Mouse (Mus musculus) embryo, embryonic 11.5 days (tissue): Measurements from ENCODE around the gene Rsu1.
A peak's percentile ranks its signal among the peaks of the same experiment; 100 is the strongest.

Source experiments
- DNase-seq: peaks from one replicate; pipeline ENCODE4 v3.0.0-alpha.2; 2012; ENCODE audit warnings: low read depth, low spot score

Gene Rsu1

GRCm38 (mm10) chr2:13169158-13169890, 101.9 kb downstream of the Rsu1 start:
- no peak for DNase-seq

GRCm38 (mm10) chr2:13168743-13169142, 102.5 kb downstream of the Rsu1 start:
- DNase-seq, result no peak

- no peak for DNase-seq
Observed at GRCm38 (mm10) chr2:13161717-13162116, 109.5 kb downstream of the Rsu1 start.

GRCm38 (mm10) chr2:13145245-13145644, 126.0 kb downstream of the Rsu1 start:
- no peak for DNase-seq

GRCm38 (mm10) chr2:13134890-13135289, 136.3 kb downstream of the Rsu1 start:
- no peak for DNase-seq

GRCm38 (mm10) chr2:13132841-13133240, 138.4 kb downstream of the Rsu1 start:
- DNase-seq, result no peak

GRCm38 (mm10) chr2:13132406-13132805, 138.8 kb downstream of the Rsu1 start:
- DNase-seq, result no peak

GRCm38 (mm10) chr2:13129859-13130258, 141.4 kb downstream of the Rsu1 start:
- peak; percentile 3 for DNase-seq

- DNase-seq, result no peak
Observed at GRCm38 (mm10) chr2:13129337-13129736, 141.9 kb downstream of the Rsu1 start.

GRCm38 (mm10) chr2:13120461-13120860, 150.8 kb downstream of the Rsu1 start:
- no peak for DNase-seq

- DNase-seq, result no peak
Observed at GRCm38 (mm10) chr2:13117896-13118295, 153.3 kb downstream of the Rsu1 start.

GRCm38 (mm10) chr2:13106531-13106930, 164.7 kb downstream of the Rsu1 start:
- no peak for DNase-seq

- DNase-seq, result no peak
Observed at GRCm38 (mm10) chr2:13104388-13104787, 166.8 kb downstream of the Rsu1 start.

GRCm38 (mm10) chr2:13103797-13104200, 167.4 kb downstream of the Rsu1 start:
- no peak for DNase-seq

GRCm38 (mm10) chr2:13094045-13094444, 177.2 kb downstream of the Rsu1 start:
- DNase-seq, result no peak

GRCm38 (mm10) chr2:13093570-13093969, 177.6 kb downstream of the Rsu1 start:
- no peak for DNase-seq

GRCm38 (mm10) chr2:13091399-13092015, 179.7 kb downstream of the Rsu1 start:
- DNase-seq, result no peak

GRCm38 (mm10) chr2:13090841-13091240, 180.4 kb downstream of the Rsu1 start:
- DNase-seq, result no peak

GRCm38 (mm10) chr2:13089861-13090260, 181.4 kb downstream of the Rsu1 start:
- no peak for DNase-seq

GRCm38 (mm10) chr2:13088266-13088665, 182.9 kb downstream of the Rsu1 start:
- no peak for DNase-seq

GRCm38 (mm10) chr2:13087811-13088210, 183.4 kb downstream of the Rsu1 start:
- no peak for DNase-seq

GRCm38 (mm10) chr2:13084223-13084622, 187.0 kb downstream of the Rsu1 start:
- no peak for DNase-seq

GRCm38 (mm10) chr2:13080476-13080875, 190.7 kb downstream of the Rsu1 start:
- DNase-seq, result no peak
